19 mouse cellular contexts compared by ENCODE assay signal in the genomic region with DNA sequence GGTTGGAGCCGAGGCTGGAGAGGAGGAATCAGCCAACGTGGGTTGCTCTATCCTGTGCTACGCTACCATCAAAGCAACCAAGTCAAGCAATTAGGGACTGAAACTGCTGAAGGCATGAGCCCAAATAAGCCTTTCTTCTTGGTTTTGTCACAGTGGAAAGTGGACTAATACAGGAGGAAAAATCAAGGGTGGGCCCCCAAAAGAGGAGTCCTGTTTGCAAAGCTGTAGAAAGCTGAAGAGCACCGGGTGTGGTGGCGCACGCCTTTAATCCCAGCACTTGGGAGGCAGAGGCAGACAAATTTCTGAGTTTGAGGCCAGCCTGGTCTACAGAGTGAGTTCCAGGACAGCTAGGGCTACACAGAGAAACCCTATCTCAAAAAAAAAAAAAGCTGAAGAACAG. TPM values are rescaled to one million over a fixed set of nuclear protein-coding genes. Genes with fewer than 3 reads are reported as not detected.
A peak's percentile ranks its signal among the peaks of the same experiment; 100 is the strongest.
DNase-seq lines count a peak whose midpoint lies in the region; ATAC-seq and TF ChIP-seq lines count a peak whose summit lies in the region.
"Not testable (repeated sequence)": the region's sequence is repeated elsewhere in the genome, so short reads cannot be mapped to it uniquely, and the experiment has no call there.
"Had no signal": no experiment of that assay in that cellular context is flagged by ENCODE, and none has a peak within 500 bp of the region (broad histone marks: within the 10 kb centered on the region; RNA-seq: fewer than 3 reads in every experiment).

No protein-coding gene starts in this region.

- not testable (repeated sequence) for H3K4me3 ChIP-seq in bone marrow macrophage, adult 2 months (ENCODE audit: insufficient read depth, low read length); liver, embryonic 12.5 days; liver, postnatal 0 days (ENCODE audit: low read depth, low read length); midbrain, embryonic 11.5 days (ENCODE audit: low read depth, low read length)

- not testable (repeated sequence) for H3K9me3 ChIP-seq in liver, embryonic 12.5 days (replicated peaks); liver, postnatal 0 days (ENCODE audit: low read length); midbrain, embryonic 11.5 days (ENCODE audit: control insufficient read depth, low read length)

- H3K4me2 ChIP-seq in liver, embryonic 12.5 days; liver, postnatal 0 days (ENCODE audit: low read depth, low read length); midbrain, embryonic 11.5 days: not testable (repeated sequence)

- peak overlapping the region; percentile 86 for H3K27ac ChIP-seq in bone marrow macrophage, adult 2 months (ENCODE audit: insufficient read depth, low read depth, low read length)
- 0 out of 2 replicates have a peak overlapping the region, but pooled peaks have one; percentile 10 for H3K27ac ChIP-seq in liver, embryonic 12.5 days
- 0 out of 2 replicates have a peak overlapping the region, but pooled peaks have one; percentile 2 for H3K27ac ChIP-seq in liver, postnatal 0 days (ENCODE audit: low read depth)
- not testable (repeated sequence) for H3K27ac ChIP-seq in midbrain, embryonic 11.5 days (ENCODE audit: low read depth, low read length)

- H3K4me1 ChIP-seq in bone marrow macrophage, adult 2 months (ENCODE audit: control insufficient read depth, insufficient read depth, low read length): peaks cover 72% of the 10 kb centered on the region
- peaks cover 85% of the 10 kb centered on the region for H3K4me1 ChIP-seq in liver, embryonic 12.5 days
- peaks cover 42% of the 10 kb centered on the region for H3K4me1 ChIP-seq in liver, postnatal 0 days (ENCODE audit: insufficient read depth)
- H3K4me1 ChIP-seq in midbrain, embryonic 11.5 days (ENCODE audit: control insufficient read depth, insufficient read depth, low read length): not testable (repeated sequence)

- peak; percentile 80 for DNase-seq in heart, adult 11 months
- not testable (repeated sequence) for DNase-seq in liver, postnatal 0 days
- DNase-seq in midbrain, embryonic 11.5 days (ENCODE audit: low spot score, missing footprints): peak; percentile 65

- not testable (repeated sequence) for ATAC-seq in liver, embryonic 12.5 days; liver, postnatal 0 days; midbrain, embryonic 11.5 days (ENCODE audit: low FRiP score)

- TF ChIP-seq EP300 in liver, postnatal 0 days (IDR thresholded peaks at IDR 0.05; ENCODE audit: low read depth): not testable (repeated sequence)

- H3K9ac ChIP-seq in liver, embryonic 12.5 days; liver, postnatal 0 days (replicated peaks); midbrain, embryonic 11.5 days (ENCODE audit: low read length): not testable (repeated sequence)

- 79% methylated on average over 6 of the region's 6 CpGs for WGBS in liver, embryonic 12.5 days (ENCODE audit: insufficient replicate concordance)
- WGBS in liver, postnatal 0 days (ENCODE audit: insufficient replicate concordance): 85% methylated on average over 6 of the region's 6 CpGs
- 90% methylated on average over 6 of the region's 6 CpGs for WGBS in midbrain, embryonic 11.5 days

- TF ChIP-seq CTCF in bone marrow macrophage, adult 2 months (IDR thresholded peaks at IDR 0.05; ENCODE audit: low read depth, low read length); liver, postnatal 0 days (IDR thresholded peaks at IDR 0.05; ENCODE audit: low read depth): not testable (repeated sequence)

- TF ChIP-seq POLR2A in bone marrow macrophage, adult 2 months (IDR thresholded peaks at IDR 0.05; ENCODE audit: borderline replicate concordance, low read depth, low read length): not testable (repeated sequence)

- not testable (repeated sequence) for H3K27me3 ChIP-seq in liver, embryonic 12.5 days (replicated peaks); liver, postnatal 0 days (ENCODE audit: insufficient read depth, low read length); midbrain, embryonic 11.5 days (ENCODE audit: control insufficient read depth, insufficient read depth, low read length)

- H3K36me3 ChIP-seq in liver, embryonic 12.5 days: peaks cover 14% of the 10 kb centered on the region
- not testable (repeated sequence) for H3K36me3 ChIP-seq in liver, postnatal 0 days (replicated peaks; ENCODE audit: insufficient read depth, low read length); midbrain, embryonic 11.5 days (ENCODE audit: control insufficient read depth, insufficient read depth, low read length)

RNA-seq across cellular contexts. Expression of gene Ggta1, which starts 10.3 kb away (rescaled TPM):
- polyA plus RNA-seq in bone marrow macrophage, adult 2 months (2012; ENCODE audit: insufficient read depth, insufficient read length, missing spikeins): 67.5 and 83.4 TPM in 2 replicates
- 12.7 and 13.0 TPM in 2 replicates for polyA plus RNA-seq in liver, embryonic 12.5 days (2016; fragmentation: Nextera tagmentation; extraction: Ambion mirVana)
- polyA plus RNA-seq in liver, postnatal 0 days (2015; fragmentation: Nextera tagmentation; extraction: Ambion mirVana): 5.2 and 6.2 TPM in 2 replicates
- polyA plus RNA-seq in midbrain, embryonic 11.5 days (2014; fragmentation: Nextera tagmentation; extraction: Ambion mirVana): 6.3 TPM in 2 replicates

RNA-seq across cellular contexts. Expression of gene 4930402F06Rik, which starts 55.7 kb away (rescaled TPM):
- polyA plus RNA-seq in bone marrow macrophage, adult 2 months (2012; ENCODE audit: insufficient read depth, insufficient read length, missing spikeins): not detected in 2 replicates
- polyA plus RNA-seq in liver, embryonic 12.5 days (2016; fragmentation: Nextera tagmentation; extraction: Ambion mirVana): not detected in 2 replicates
- polyA plus RNA-seq in liver, postnatal 0 days (2015; fragmentation: Nextera tagmentation; extraction: Ambion mirVana): not detected in 2 replicates
- polyA plus RNA-seq in midbrain, embryonic 11.5 days (2014; fragmentation: Nextera tagmentation; extraction: Ambion mirVana): not detected in 2 replicates
- polyA plus RNA-seq: activated CD4-positive, CD25-positive, alpha-beta regulatory T cell, adult 4 months; brain, embryonic 14.5 days; C2C12; cerebellum, adult 2 months; cortical plate, adult 2 months; embryonic facial prominence, embryonic 10.5 days; embryonic facial prominence, embryonic 12.5 days; embryonic facial prominence, embryonic 14.5 days; forebrain, embryonic 11.5 days; forebrain, embryonic 13.5 days; forebrain, embryonic 15.5 days; forebrain, postnatal 0 days; G1E; Patski had no signal
